Mouse (Mus musculus): ENCODE data around the gene Tmc6. TPM values are rescaled to one million over a fixed set of nuclear protein-coding genes. Genes with fewer than 3 reads are reported as not detected.
A peak's percentile ranks its signal among the peaks of the same experiment; 100 is the strongest.
"Not testable (repeated sequence)": the region's sequence is repeated elsewhere in the genome, so short reads cannot be mapped to it uniquely, and the experiment has no call there.

The Tmc6 gene
- polyA plus RNA-seq, 1 experiment from 2014 or later = 13.3 TPM

DNA sequence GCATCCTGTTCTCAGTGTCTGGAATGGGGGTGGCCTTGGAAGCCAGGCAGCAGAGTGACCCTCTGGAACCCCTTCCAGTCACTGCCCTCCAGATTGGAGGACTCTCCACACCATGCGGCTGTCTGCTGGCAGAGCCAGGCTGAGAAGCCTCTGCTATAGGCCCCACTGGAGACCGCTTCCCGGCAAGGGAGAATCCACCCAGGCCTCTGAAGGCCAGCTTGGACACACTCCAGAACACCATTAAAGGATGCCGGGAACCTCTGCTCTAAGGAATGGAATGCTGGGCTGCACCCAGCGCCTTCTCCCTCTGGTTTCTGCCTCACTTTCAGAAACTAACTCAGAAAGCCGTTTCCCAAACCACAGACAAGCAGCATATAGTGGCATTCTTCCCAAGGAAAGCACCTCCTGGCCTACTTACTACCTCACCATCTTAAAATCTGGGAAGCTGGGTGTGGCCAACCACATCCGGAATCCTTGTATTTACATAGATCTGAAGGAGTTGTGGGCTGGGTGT is 40.8 kb upstream of the Tmc6 start:
- Histone ChIP-seq H3K9me3 (no peaks in the 10 kb centered on the region), H3K27me3 (ENCODE audit: insufficient read depth, poor library complexity, severe bottlenecking) (no peaks in the 10 kb centered on the region), H3K27ac (no peak overlapping the region), H3K4me3 (no peak overlapping the region), H3K4me1 (replicated peaks) (peaks cover 61% of the 10 kb centered on the region), H3K36me3 (peaks cover 64% of the 10 kb centered on the region)
- WGBS = 95% methylated on average over 7 of the region's 7 CpGs
- no peak for DNase-seq (ENCODE audit: low spot score)

DNA sequence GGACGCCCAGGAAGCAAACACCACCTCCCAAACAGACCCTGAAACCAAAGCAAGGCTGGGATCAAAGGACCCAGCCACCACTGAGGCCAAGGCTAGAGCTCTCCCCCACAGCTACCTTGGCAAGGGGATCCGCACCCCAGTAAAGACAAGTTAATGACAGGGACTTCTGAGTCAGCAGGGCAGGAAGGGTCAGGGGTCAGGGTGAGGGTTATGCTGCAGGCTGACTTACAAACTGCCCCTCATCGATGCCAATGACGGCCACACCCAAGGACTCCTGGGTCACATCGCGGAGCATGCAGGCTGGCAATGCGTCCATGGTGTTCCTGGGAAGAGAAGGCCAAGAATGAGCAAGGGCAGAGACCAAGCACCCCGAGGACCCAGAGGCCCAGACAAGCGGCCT is 39.9 kb upstream of the Tmc6 start:
- Histone ChIP-seq H3K9me3 (no peaks in the 10 kb centered on the region), H3K36me3 (peaks cover 73% of the 10 kb centered on the region), H3K4me3 (no peak overlapping the region), H3K27me3 (ENCODE audit: insufficient read depth, poor library complexity, severe bottlenecking) (no peaks in the 10 kb centered on the region), H3K27ac (no peak overlapping the region), H3K4me1 (replicated peaks) (peaks cover 55% of the 10 kb centered on the region)
- no peak for DNase-seq (ENCODE audit: low spot score)
- 91% methylated on average over 9 of the region's 9 CpGs for WGBS

DNA sequence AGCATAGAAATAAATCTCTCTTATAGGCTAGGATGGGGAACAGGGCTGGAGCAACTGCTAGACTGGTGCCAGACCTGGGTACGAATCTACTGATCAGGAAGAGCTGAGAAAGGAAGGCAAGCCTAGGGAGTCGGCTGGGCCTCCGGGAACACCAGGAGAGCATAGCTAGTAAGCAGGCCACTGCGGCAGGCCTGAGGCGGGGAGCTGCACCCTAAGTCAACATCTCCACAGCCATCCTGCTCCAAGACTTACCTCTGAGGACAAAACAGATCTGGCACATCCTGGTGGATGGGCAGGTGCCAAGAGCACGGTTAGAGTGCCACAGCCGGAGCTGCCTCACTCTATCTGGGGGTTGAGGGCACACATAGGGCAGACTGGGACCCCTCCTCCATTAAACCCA is 38.2 kb upstream of the Tmc6 start:
- DNase-seq (ENCODE audit: low spot score) = no peak
- Histone ChIP-seq H3K4me1 (replicated peaks) (peaks cover 38% of the 10 kb centered on the region), H3K36me3 (peaks cover 90% of the 10 kb centered on the region), H3K4me3 (no peak overlapping the region), H3K27ac (no peak overlapping the region), H3K27me3 (ENCODE audit: insufficient read depth, poor library complexity, severe bottlenecking) (no peaks in the 10 kb centered on the region), H3K9me3 (no peaks in the 10 kb centered on the region)
- 95% methylated on average over 7 of the region's 7 CpGs for WGBS

DNA sequence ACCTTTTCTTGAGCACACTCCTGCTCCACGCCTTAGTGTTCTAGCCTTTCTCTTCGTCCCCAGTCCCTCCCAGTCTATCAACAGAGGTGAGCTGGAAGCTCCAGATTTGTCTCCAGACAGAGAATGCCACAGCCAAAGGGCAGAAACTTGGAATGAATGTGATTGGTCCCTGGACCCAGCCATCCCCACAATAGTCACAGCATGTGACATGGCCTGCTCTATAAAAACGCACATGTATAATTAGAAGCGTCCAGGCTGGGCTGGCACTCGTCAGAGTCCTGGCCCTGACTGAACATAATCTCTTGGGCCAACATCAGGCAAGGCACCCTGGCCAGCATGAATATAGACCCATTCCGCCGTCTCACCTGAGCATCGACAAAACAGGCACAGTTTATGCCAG is 37.1 kb upstream of the Tmc6 start:
- DNase-seq (ENCODE audit: low spot score) = no peak
- no peak overlapping the region for H3K4me3 ChIP-seq
- no peaks in the 10 kb centered on the region for H3K27me3 ChIP-seq (ENCODE audit: insufficient read depth, poor library complexity, severe bottlenecking)
- peaks cover 28% of the 10 kb centered on the region for H3K4me1 ChIP-seq (replicated peaks)
- H3K36me3 ChIP-seq = peaks cover 100% of the 10 kb centered on the region
- H3K9me3 ChIP-seq = no peaks in the 10 kb centered on the region
- 79% methylated on average over 8 of the region's 8 CpGs for WGBS
- H3K27ac ChIP-seq = 0 out of 2 replicates have a peak overlapping the region, but pooled peaks have one; percentile 16

GRCm38 (mm10) chr11:117816389-117816996 is 34.5 kb upstream of the Tmc6 start:
- 87% methylated on average over 13 of the region's 13 CpGs for WGBS
- Histone ChIP-seq H3K27me3 (ENCODE audit: insufficient read depth, poor library complexity, severe bottlenecking) (no peaks in the 10 kb centered on the region), H3K4me3 (no peak overlapping the region), H3K4me1 (replicated peaks) (peaks cover 16% of the 10 kb centered on the region; the same call in 1 of the 2 replicates), H3K27ac (no peak overlapping the region), H3K9me3 (no peaks in the 10 kb centered on the region), H3K36me3 (peaks cover 100% of the 10 kb centered on the region)
- DNase-seq (ENCODE audit: low spot score) = no peak

DNA sequence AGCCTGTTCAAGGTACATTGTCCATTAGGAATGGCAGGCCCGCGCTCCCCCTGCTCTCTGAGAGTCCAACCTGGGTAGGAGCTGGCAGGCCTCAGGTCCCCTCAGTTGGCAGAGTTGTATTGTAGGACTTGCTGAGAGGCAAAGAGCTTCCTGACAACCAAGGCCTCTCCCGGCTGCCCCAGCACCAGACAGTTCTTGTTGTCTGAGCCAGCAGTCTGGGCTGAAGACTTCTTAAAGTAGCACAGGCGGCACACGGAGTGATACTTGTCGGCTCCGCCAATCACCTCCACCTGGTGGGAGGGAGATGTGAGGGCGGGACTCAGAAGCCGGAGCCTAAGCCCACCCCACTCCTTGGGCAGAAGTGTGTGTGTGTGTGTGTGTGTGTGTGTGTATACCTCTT is 33.9 kb upstream of the Tmc6 start:
- Histone ChIP-seq H3K4me1 (replicated peaks) (peaks cover 22% of the 10 kb centered on the region), H3K36me3 (peaks cover 95% of the 10 kb centered on the region)
- not testable (repeated sequence) for H3K4me3 ChIP-seq; H3K9me3 ChIP-seq; H3K27ac ChIP-seq; DNase-seq (ENCODE audit: low spot score); H3K27me3 ChIP-seq (ENCODE audit: insufficient read depth, poor library complexity, severe bottlenecking)
- WGBS = 89% methylated on average over 9 of the region's 9 CpGs

DNA sequence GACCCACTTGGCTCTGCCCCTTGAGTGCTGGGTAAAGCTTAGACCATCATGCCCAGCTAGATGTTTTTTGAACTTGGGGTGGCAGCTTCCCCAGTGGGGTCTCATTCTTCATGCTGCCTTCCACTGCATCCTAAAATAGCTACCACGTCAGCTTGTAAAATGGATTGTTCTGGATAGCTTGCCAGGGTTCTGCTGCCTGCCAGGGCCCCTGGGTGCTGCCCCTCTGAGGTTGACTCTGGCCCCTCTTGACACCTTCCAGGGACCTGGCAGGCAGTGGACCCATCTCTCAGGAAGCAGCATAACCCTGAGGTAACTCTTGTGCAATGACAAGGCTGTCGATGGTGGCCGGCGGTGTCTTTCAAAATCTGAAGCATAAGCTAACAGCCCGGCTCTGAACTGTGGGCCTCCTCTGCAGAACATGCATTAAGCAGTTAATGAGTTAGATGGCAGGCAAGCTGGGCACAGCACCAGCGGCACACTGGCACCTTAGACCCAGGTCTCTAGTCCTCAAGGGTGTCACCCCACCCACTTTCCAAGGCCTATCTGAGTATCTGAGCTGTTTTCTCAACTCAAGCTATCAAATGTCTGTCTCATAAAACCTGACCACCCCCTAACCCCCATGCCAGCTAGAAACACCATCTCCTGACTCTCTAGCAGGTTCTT is 32.8 kb upstream of the Tmc6 start:
- peaks cover 85% of the 10 kb centered on the region for H3K36me3 ChIP-seq
- H3K4me3 ChIP-seq = no peak overlapping the region
- H3K9me3 ChIP-seq = no peaks in the 10 kb centered on the region
- H3K27me3 ChIP-seq (ENCODE audit: insufficient read depth, poor library complexity, severe bottlenecking) = no peaks in the 10 kb centered on the region
- H3K4me1 ChIP-seq (replicated peaks) = peaks cover 32% of the 10 kb centered on the region
- no peak for DNase-seq (ENCODE audit: low spot score)
- no peak overlapping the region for H3K27ac ChIP-seq
- 92% methylated on average over 6 of the region's 6 CpGs for WGBS

GRCm38 (mm10) chr11:117813867-117814266 is 31.9 kb upstream of the Tmc6 start:
- 84% methylated on average over 5 of the region's 5 CpGs for WGBS
- H3K36me3 ChIP-seq = peaks cover 75% of the 10 kb centered on the region

DNA sequence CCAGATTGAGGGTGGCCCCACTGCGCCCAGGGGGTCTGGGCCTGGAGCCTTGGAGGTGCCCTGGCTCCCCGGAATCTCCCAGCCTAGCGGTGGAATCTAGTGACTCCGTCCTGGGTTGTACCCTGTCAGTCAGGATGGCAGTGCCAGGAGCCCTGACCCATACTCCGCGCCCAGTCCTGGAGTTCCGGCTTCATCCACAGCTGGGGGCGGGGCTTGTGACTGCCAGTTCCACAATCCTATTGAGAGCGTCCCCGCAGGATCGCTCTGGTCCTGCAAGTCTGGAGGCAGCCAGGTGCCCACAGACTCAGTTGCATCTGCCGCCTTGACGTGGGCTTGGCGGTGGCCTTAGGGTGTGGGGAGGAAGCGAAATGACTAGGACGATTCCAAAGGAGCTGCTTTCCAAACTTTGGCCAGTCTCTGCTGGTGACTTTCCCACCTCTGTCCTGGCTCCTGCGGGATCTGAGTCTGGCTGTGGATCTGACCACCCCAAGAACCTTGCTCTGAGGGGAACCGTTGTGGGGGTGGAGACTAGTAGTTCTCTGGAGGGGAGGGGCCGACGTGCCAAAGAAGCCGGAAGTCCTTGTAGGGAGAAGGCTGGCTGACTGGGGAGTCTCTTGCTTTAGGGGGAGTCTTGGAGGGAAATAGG is 28.5 kb upstream of the Tmc6 start:
- DNase-seq (ENCODE audit: low spot score) = peak; percentile 80
- no peaks in the 10 kb centered on the region for H3K27me3 ChIP-seq (ENCODE audit: insufficient read depth, poor library complexity, severe bottlenecking)
- peaks cover 41% of the 10 kb centered on the region for H3K36me3 ChIP-seq
- peaks cover 28% of the 10 kb centered on the region for H3K4me1 ChIP-seq (replicated peaks)
- peak overlapping the region; percentile 90 for H3K4me3 ChIP-seq
- H3K27ac ChIP-seq = peak overlapping the region; percentile 84
- H3K9me3 ChIP-seq = no peaks in the 10 kb centered on the region
- under 1% methylated on average over 21 of the region's 21 CpGs for WGBS

More at GRCm38 (mm10) chr11:117813867-117814266, 31.9 kb upstream of the Tmc6 start:
- Histone ChIP-seq H3K4me3 (no peak overlapping the region), H3K27me3 (ENCODE audit: insufficient read depth, poor library complexity, severe bottlenecking) (no peaks in the 10 kb centered on the region), H3K27ac (no peak overlapping the region), H3K9me3 (no peaks in the 10 kb centered on the region), H3K4me1 (replicated peaks) (peaks cover 33% of the 10 kb centered on the region)
- no peak for DNase-seq (ENCODE audit: low spot score)

DNA sequence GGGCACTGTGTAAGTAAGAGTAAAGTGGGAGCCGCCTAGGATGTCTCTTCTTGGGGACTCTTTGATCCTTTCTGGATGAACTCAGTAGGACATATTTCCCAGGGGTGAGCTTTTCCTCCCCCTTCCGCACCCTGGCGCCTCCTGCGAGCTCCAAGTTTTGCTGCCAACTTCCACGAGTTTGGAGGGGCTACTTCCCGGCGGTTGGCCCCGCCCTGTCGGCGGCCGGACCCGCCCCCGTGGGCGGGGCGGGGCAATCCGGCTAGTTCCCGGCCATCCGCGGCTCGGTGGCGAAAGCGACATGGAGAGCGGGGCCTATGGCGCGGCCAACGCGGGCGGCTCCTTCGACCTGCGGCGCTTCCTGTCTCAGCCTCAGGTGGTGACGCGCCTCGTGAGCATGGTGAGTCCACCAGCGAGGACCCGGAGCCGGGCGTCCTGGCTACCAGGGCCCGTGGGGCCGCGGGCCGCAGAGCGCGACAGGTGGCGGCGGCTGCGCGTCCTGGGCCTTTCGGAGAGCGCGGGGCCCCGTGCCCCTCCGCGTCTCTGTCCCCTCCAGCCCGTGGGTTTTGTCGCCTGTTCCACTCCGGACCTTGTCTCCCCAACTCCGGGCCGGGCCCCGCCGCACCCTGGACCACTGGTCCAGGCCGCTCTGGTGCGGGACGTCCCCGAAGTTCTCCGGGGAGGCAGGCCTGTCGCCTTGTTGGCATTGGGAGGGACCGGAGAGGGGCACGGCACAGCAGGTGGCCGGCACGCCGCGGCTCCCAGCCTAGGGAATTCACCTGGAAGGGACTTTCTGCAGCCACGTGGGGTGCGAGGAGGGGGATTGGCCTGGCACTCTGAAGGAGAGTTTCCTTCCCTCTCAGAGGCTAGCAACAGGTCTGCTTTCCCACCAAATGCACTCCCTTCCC is 27.7 kb upstream of the Tmc6 start, which contains the start of the genes Gm20708 and Syngr2:
Gm20708 (plus strand) TSS at position 262 of the 905 bp plus-strand sequence.
Syngr2 (plus strand) TSS at position 262 of the 905 bp plus-strand sequence.
- under 1% methylated on average over 75 of the region's 75 CpGs for WGBS
- peak within 1 kb of the TSS; percentile 84 for H3K27ac ChIP-seq
- H3K4me3 ChIP-seq = peak within 1 kb of the TSS; percentile 90
- peak; percentile 84 for DNase-seq (ENCODE audit: low spot score)
- peaks cover 33% of the 10 kb centered on the region for H3K36me3 ChIP-seq
- H3K9me3 ChIP-seq = no peaks in the 10 kb centered on the region
- H3K4me1 ChIP-seq (replicated peaks) = peaks cover 28% of the 10 kb centered on the region
- H3K27me3 ChIP-seq (ENCODE audit: insufficient read depth, poor library complexity, severe bottlenecking) = no peaks in the 10 kb centered on the region

DNA sequence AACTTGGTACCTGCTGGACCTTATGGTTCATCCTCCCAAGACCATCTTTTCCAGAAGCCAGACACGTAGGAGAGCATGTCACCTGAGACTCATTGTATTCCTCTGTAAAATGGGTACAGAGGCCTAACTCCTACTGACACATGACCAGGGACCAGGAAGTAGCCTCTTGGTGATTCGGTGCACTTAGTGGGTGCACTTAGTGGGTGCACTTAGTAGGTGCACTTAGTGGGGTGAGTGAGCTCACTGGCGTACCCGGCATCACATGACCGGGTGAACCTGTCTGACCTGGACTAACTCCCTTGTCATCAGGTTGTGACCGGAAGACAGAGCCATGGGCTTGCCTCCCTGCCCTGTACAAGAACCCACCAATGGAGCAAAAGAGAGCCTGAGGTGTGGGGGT is 24.8 kb upstream of the Tmc6 start:
- Histone ChIP-seq H3K27me3 (ENCODE audit: insufficient read depth, poor library complexity, severe bottlenecking) (no peaks in the 10 kb centered on the region), H3K4me1 (replicated peaks) (peaks cover 28% of the 10 kb centered on the region), H3K4me3 (no peak overlapping the region), H3K36me3 (peaks cover 4% of the 10 kb centered on the region), H3K9me3 (no peaks in the 10 kb centered on the region), H3K27ac (no peak overlapping the region)
- DNase-seq (ENCODE audit: low spot score) = no peak
- 91% methylated on average over 6 of the region's 6 CpGs for WGBS

- no peaks in the 10 kb centered on the region for H3K9me3 ChIP-seq
- no peaks in the 10 kb centered on the region for H3K36me3 ChIP-seq
- peaks cover 5% of the 10 kb centered on the region for H3K4me1 ChIP-seq (replicated peaks)
- no peak overlapping the region for H3K4me3 ChIP-seq
- no peak for DNase-seq (ENCODE audit: low spot score)
- no peak overlapping the region for H3K27ac ChIP-seq
- H3K27me3 ChIP-seq (ENCODE audit: insufficient read depth, poor library complexity, severe bottlenecking) = no peaks in the 10 kb centered on the region
- 92% methylated on average over 3 of the region's 3 CpGs for WGBS
Observed at GRCm38 (mm10) chr11:117803166-117803688, 21.2 kb upstream of the Tmc6 start.
